Mouse (Mus musculus) spleen, postnatal 10 days (tissue): ENCODE data around the gene P3h1.
"Not testable (repeated sequence)": the region's sequence is repeated elsewhere in the genome, so short reads cannot be mapped to it uniquely, and the experiment has no call there.

Source experiments
- DNase-seq, 2 experiments: peaks; one replicate each; pipeline ENCODE4 v3.0.0; 2021 to 2022; ENCODE audit warnings: low spot score in 2 of 2

The P3h1 gene

DNA sequence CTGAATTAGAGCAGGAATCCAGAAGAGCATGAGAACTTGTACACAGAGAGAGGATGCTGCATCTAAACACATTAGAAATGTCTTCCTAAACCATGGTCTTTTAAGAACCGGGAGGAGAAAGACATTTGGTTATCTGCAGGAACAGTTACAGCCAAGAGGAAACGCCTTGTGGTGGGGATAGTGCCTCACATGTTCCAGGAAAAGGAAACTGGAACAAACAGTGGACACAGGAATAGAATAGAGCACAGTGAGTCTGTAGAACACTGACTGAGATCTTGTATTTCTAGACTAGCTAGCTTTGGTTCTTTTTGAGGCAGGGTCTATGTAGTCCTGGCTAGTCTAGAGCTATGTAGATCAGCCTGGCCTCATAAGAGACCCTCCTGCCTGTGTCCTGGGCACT is 42.5 kb downstream of the P3h1 start:
- DNase-seq, result no peak

DNA sequence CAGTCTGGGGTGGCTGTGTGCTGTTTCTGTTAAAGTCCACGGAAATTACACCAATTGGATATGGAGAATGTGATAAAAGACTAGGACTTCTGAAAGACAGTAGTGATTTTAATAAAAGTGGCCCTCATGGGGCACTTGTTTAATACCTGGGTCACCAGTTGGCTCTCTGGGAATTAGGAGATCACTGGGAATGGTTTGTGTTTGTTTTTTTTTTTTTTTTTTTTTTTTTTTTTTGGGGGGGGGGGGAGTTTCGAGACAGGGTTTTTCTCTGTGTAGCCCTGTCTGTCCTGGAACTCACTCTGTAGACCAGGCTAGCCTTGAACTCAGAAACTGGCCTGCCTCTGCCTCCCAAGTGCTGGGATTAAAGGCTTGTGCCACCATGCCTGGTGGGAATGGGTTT is 43.0 kb downstream of the P3h1 start:
- DNase-seq, result no peak

- not testable (repeated sequence) for DNase-seq
Measured at GRCm38 (mm10) chr4:119278784-119279183, 46.1 kb downstream of the P3h1 start.

- no peak for DNase-seq
Measured at GRCm38 (mm10) chr4:119284861-119285260, 52.1 kb downstream of the P3h1 start.

- DNase-seq, result no peak
Measured at GRCm38 (mm10) chr4:119285336-119285735, 52.6 kb downstream of the P3h1 start.

DNA sequence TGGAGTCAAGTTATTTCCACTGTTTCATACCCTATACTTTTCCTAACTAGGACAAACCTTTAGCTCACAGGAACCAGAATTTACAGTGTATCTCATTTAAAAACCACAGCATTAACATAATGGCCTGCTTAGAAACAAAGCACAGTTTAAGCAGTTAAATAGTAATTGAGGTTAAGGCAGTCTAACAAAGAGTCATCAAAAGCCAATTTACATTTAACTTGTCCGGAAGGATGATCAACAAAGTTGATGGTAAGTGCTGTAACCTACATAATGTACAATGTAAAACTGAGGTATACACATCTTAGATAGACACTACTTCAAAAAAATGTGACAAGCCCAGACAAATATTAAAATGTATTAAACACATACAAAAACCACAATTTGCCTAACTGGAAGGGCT is 59.2 kb downstream of the P3h1 start:
- no peak for DNase-seq

DNA sequence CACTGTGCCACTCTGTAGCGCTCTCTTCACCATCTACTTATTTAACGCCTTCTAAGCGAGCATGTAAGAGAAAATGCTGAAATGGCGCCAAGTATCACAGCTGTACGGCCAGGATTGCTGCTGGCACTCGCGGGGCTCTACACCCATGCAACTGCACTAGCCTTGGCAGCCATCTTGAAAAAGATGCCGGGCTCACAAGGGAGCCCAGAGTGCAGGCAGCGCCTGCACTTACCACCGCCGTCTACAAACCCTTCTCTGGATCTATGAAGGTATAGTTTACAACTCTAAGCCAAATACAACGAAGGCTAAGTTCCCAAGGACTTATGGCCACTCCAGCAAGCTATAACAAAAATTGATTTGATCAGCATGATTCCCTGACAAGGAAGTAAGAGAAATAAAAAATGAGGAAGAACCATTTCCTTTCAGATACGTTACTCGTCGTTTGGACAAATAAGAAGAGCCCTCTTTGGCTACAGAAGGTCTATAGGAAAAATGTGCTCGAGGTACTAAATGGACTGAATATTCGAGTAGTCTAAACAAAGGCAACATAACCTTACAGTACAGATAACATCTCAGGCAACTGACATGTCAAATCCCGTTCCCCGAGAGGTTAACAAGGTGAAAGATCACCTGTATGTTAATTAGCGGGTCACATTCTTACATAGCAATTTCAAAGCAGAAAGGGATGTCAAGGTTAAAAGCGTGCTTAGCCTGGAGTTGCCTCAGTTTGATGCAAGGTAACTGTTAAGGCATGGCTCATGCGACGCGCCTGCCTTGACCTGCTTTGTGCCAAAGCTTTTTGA is 60.3 kb downstream of the P3h1 start:
- peak; percentile 47 to 72 for DNase-seq

DNA sequence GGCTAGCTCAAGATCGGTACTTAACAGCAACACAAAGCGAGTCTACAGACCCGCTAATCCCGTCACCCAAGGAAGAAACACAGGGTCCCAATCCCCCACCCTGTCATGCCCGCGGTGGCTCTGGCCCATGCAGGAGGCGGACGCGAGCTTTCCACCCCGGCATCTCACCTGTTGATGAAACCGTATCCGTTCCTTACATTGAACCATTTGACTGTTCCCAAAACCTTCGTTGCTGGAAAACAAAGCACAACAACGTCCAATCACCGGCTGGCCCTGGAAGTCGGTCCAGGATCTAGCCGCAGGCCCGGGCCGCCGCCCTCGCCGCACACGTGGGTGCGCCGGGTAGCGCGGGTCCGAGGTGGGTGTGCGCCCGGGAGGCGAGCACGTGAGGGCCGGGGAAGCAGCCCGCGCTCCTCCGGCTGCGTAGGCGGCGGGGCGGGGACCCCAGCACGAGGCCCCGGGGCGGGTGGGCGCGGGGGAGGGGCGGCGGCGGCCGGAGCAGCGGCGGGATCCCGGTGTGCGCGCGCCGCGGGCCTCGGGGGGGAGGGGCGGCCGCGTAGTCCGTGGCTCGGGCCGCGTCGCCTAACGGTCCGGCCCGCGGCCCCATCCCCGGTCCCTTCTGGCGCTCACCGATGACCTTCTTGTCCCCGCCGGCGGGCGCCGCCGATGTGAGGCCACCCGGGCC is 61.0 kb downstream of the P3h1 start:
- peak; percentile 55 to 57 for DNase-seq

GRCm38 (mm10) chr4:119294415-119295133 is 61.9 kb downstream of the P3h1 start, which contains the start of gene Ybx1:
TSS of gene Ybx1 (minus strand) at chr4:119294604.
- peak; percentile 100 for DNase-seq

DNA sequence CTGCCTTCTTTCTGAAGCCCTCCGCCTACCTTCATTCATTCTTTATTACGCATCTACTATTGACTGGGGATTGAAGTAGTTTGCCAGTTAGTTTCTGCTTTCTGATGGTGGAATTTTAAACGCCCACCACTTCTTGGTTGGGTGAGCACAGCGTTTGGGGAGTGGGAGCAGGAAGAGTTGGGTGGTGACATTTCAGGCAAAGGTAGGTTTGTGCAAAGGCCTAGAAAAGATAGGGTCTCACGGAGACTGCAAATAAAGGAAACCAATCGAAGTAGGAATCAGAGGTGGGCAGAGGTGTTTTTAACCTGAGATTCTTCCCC is 62.4 kb downstream of the P3h1 start:
- no peak for DNase-seq

DNA sequence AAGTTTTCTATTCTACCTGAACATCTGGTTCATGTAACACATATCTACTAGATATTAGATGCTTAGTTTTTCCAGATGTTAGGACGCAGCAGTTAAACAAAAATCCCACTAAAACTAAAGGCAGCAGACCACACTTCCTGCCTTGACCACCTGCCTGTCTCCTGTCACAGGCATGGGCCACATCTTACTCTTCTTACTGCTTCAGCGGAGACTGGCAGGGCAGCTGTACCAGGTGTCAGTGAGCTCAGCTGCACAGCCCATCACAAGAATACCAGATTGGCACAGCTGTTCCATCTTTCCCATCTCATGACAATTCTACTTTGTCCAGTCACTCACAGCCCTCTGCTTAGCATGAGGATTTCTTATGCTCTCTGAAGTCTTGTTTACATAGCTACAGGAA is 64.6 kb downstream of the P3h1 start:
- no peak for DNase-seq
